25 mouse cellular contexts compared by ENCODE assay signal in the genomic region with DNA sequence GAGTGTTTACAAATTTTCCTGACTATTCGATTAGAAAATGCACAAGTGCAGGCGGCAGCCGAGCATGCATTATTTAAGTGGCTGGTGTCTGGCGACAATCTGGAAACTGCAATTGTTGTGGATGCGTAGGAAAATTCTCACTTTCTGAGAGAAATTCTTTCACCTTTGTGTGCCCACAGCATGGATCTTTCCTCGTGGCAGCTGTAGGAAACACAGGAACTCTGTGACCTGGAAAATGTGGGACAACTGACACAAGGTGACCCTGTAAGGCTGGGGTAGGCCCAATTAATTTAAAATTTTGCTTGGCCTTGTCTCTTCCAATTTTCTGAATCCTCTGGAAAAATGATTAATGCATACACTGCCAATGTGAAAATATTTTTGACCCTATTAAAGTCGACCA.
DNase-seq lines count a peak whose midpoint lies in the region; ATAC-seq and TF ChIP-seq lines count a peak whose summit lies in the region.
"Had no signal": no experiment of that assay in that cellular context is flagged by ENCODE, and none has a peak within 500 bp of the region (broad histone marks: within the 10 kb centered on the region; RNA-seq: fewer than 3 reads in every experiment).

No protein-coding gene starts in this region.

- WGBS in forebrain, embryonic 10.5 days: 34% methylated on average over 7 of the region's 7 CpGs
- 15% methylated on average over 7 of the region's 7 CpGs for WGBS in forebrain, postnatal 0 days
- 23% methylated on average over 7 of the region's 7 CpGs for WGBS in hindbrain, embryonic 14.5 days

- ATAC-seq in forebrain, postnatal 0 days: no peak
- no peak for ATAC-seq in hindbrain, embryonic 14.5 days (ENCODE audit: low FRiP score)
- ATAC-seq: inflammation-experienced regulatory T-cells, adult 6 months had no signal

- no peak overlapping the region for H3K9ac ChIP-seq in forebrain, postnatal 0 days
- H3K9ac ChIP-seq in hindbrain, embryonic 14.5 days: peak overlapping the region; percentile 16; the same call in 1 of the 2 replicates
- H3K9ac ChIP-seq: embryonic facial prominence, embryonic 12.5 days; heart, embryonic 13.5 days; neural tube, embryonic 13.5 days had no signal

- H3K36me3 ChIP-seq in forebrain, embryonic 10.5 days (replicated peaks): no peaks in the 10 kb centered on the region
- no peaks in the 10 kb centered on the region for H3K36me3 ChIP-seq in forebrain, postnatal 0 days (ENCODE audit: insufficient read depth)
- no peaks in the 10 kb centered on the region for H3K36me3 ChIP-seq in hindbrain, embryonic 14.5 days (replicated peaks; ENCODE audit: control insufficient read depth, insufficient read depth)
- H3K36me3 ChIP-seq: embryonic facial prominence, embryonic 12.5 days; G1E; heart, embryonic 13.5 days; limb, embryonic 10.5 days; neural tube, embryonic 13.5 days had no signal

- no peak overlapping the region for H3K4me2 ChIP-seq in forebrain, postnatal 0 days (ENCODE audit: low read depth)
- 0 out of 2 replicates have a peak overlapping the region, but pooled peaks have one; percentile 7 for H3K4me2 ChIP-seq in hindbrain, embryonic 14.5 days (replicated peaks)
- H3K4me2 ChIP-seq: embryonic facial prominence, embryonic 12.5 days; heart, embryonic 13.5 days; neural tube, embryonic 13.5 days had no signal

- no peaks in the 10 kb centered on the region for H3K27me3 ChIP-seq in forebrain, embryonic 10.5 days (ENCODE audit: poor library complexity, severe bottlenecking)
- no peaks in the 10 kb centered on the region for H3K27me3 ChIP-seq in forebrain, postnatal 0 days (ENCODE audit: insufficient read depth, low read length)
- H3K27me3 ChIP-seq in hindbrain, embryonic 14.5 days (ENCODE audit: control insufficient read depth, insufficient read depth, low read length): no peaks in the 10 kb centered on the region
- H3K27me3 ChIP-seq: embryonic facial prominence, embryonic 12.5 days; heart, embryonic 13.5 days; neural tube, embryonic 13.5 days had no signal

- no peak for TF ChIP-seq POLR2A in brain, embryonic 14.5 days (IDR thresholded peaks at IDR 0.05; ENCODE audit: borderline replicate concordance, extremely low read depth, insufficient read depth, insufficient read length, poor library complexity, severe bottlenecking)

- H3K4me1 ChIP-seq in forebrain, embryonic 10.5 days: peaks cover 31% of the 10 kb centered on the region
- no peaks in the 10 kb centered on the region for H3K4me1 ChIP-seq in forebrain, postnatal 0 days (ENCODE audit: insufficient read depth)
- H3K4me1 ChIP-seq in hindbrain, embryonic 14.5 days (replicated peaks; ENCODE audit: control insufficient read depth, insufficient read depth, low read length): 0 out of 2 replicates have a peak, but pooled peaks cover 4% of the 10 kb centered on the region
- H3K4me1 ChIP-seq: limb, embryonic 10.5 days had no signal

- H3K9me3 ChIP-seq in forebrain, embryonic 10.5 days: no peaks in the 10 kb centered on the region
- no peaks in the 10 kb centered on the region for H3K9me3 ChIP-seq in forebrain, postnatal 0 days (ENCODE audit: low read length)
- no peaks in the 10 kb centered on the region for H3K9me3 ChIP-seq in hindbrain, embryonic 14.5 days (ENCODE audit: control insufficient read depth, low read length)
- H3K9me3 ChIP-seq: embryonic facial prominence, embryonic 12.5 days; G1E; heart, embryonic 13.5 days; limb, embryonic 10.5 days; neural tube, embryonic 13.5 days had no signal

- DNase-seq in forebrain, embryonic 10.5 days (ENCODE audit: extremely low spot score, low spot score): no peak
- no peak for DNase-seq in forebrain, postnatal 0 days
- peak; percentile 75 for DNase-seq in brain, embryonic 14.5 days (ENCODE audit: low read depth)
- DNase-seq in hindbrain, embryonic 14.5 days (ENCODE audit: low spot score): no peak
- DNase-seq in retina, embryonic 14.5 days (ENCODE audit: low spot score): peak; percentile 90
- DNase-seq in urinary bladder, postnatal 4 days (ENCODE audit: low spot score in 2 of 2): no peak
- no peak for DNase-seq in gastrocnemius, adult 18-20 months (ENCODE audit: low spot score)
- DNase-seq in gastrocnemius, adult 2 months: no peak
- DNase-seq: adrenal gland, postnatal 14 days; cerebellum, adult 11-12 months; gastrocnemius, postnatal 10 days; heart, adult 11 months; kidney, adult 9 months; kidney, postnatal 36 days; lung, adult 18-20 months; lung, postnatal 14 days; right cerebral cortex, postnatal 25 days; thymus, postnatal 36 days had no signal

- H3K27ac ChIP-seq in forebrain, embryonic 10.5 days: peak overlapping the region; percentile 69
- no peak overlapping the region for H3K27ac ChIP-seq in forebrain, postnatal 0 days (ENCODE audit: low read depth, low read length)
- H3K27ac ChIP-seq in hindbrain, embryonic 14.5 days: peak overlapping the region; percentile 29
- H3K27ac ChIP-seq in gastrocnemius, adult 2 months: no peak overlapping the region
- H3K27ac ChIP-seq: embryonic facial prominence, embryonic 12.5 days; heart, embryonic 13.5 days; left cerebral cortex, adult 2 months; limb, embryonic 10.5 days; neural tube, embryonic 13.5 days had no signal

- intact Hi-C loops in gastrocnemius, adult 2 months (cut with DNase I): no loop called here

- H3K4me3 ChIP-seq in forebrain, embryonic 10.5 days: no peak overlapping the region
- H3K4me3 ChIP-seq in forebrain, postnatal 0 days (ENCODE audit: low read depth, low read length): no peak overlapping the region
- H3K4me3 ChIP-seq in hindbrain, embryonic 14.5 days (replicated peaks; ENCODE audit: low read length): no peak overlapping the region
- H3K4me3 ChIP-seq in gastrocnemius, adult 2 months: no peak overlapping the region
- H3K4me3 ChIP-seq: embryonic facial prominence, embryonic 12.5 days; heart, embryonic 13.5 days; left cerebral cortex, adult 2 months; limb, embryonic 10.5 days; neural tube, embryonic 13.5 days had no signal

- TF ChIP-seq CTCF in forebrain, postnatal 0 days (IDR thresholded peaks at IDR 0.05; ENCODE audit: low read depth): no peak
- no peak for TF ChIP-seq CTCF in brain, embryonic 14.5 days (IDR thresholded peaks at IDR 0.05; ENCODE audit: borderline replicate concordance, extremely low read depth, insufficient read depth, insufficient read length)
- no peak for TF ChIP-seq CTCF in gastrocnemius, adult 2 months (IDR thresholded peaks at IDR 0.05)

Comparison
In these comparisons a context has a peak if more than half of its experiments do, and no peak if none do; other contexts are left out.
1. H3K27ac ChIP-seq: peak in forebrain, embryonic 10.5 days (single experiment) and hindbrain, embryonic 14.5 days (single experiment); none in forebrain, postnatal 0 days (single experiment) and gastrocnemius, adult 2 months (single experiment).
2. DNase-seq: peak in brain, embryonic 14.5 days (single experiment) and retina, embryonic 14.5 days (single experiment); none in forebrain, embryonic 10.5 days (single experiment), forebrain, postnatal 0 days (single experiment), hindbrain, embryonic 14.5 days (single experiment), urinary bladder, postnatal 4 days (0 of 2), gastrocnemius, adult 18-20 months (single experiment) and gastrocnemius, adult 2 months (single experiment).